Mouse (Mus musculus): ENCODE data around the gene Ccdc43. TPM values are rescaled to one million over a fixed set of nuclear protein-coding genes. Genes with fewer than 3 reads are reported as not detected.
A peak's percentile ranks its signal among the peaks of the same experiment; 100 is the strongest.

Gene Ccdc43
- polyA plus RNA-seq, 1 experiment = 2.5 TPM

DNA sequence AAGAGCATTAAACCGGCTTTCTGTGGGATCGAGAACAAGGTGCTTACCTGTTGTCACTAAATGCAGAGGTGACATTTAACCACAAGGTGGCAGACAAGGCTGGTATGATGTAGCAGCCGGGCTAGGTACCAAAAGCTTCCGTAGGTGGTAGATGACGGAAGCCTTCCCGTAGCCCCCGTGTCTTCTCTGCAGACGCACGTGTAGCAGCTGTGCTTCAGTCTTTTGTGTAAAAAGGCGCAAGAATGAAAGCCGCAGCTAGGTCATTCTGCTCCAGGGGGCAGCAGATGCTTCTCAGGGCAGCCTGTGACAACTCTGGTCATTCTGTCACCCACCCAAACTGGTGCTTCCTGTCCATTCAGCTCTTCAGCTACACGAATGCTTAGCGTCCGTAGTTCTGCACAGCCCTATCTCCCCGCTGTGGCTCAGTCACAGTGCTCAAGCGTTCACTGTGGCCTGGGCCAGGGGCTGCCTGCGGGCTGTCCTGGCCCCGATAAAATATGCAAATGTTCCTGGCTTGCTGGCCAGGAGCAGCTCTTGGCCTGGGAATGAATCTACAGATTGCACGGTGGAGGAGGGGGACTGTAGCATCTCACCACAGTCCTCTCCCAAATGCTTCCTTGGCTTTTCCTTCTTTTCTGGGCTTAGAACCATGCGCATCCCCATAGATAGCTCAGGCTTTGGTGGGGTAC, 41.8 kb upstream of the Ccdc43 start:
- no peak overlapping the region for H3K27ac ChIP-seq (ENCODE audit: insufficient read depth, low read depth, low read length)
- peak overlapping the region; percentile 11 for H3K4me3 ChIP-seq (ENCODE audit: low read depth, low read length)
- H3K4me1 ChIP-seq (ENCODE audit: control insufficient read depth, insufficient read depth, insufficient read length, low read length) = no peaks in the 10 kb centered on the region
- H3K27me3 ChIP-seq (ENCODE audit: control insufficient read depth, insufficient read depth, low read length) = peaks cover 6% of the 10 kb centered on the region; the same call in 1 of the 2 replicates
- WGBS = 8% methylated on average over 20 of the region's 20 CpGs
- TF ChIP-seq POLR2A (IDR thresholded peaks at IDR 0.05; ENCODE audit: low read depth, low read length) = no peak
- peak; percentile 36; the same call in 1 of the 2 replicates for TF ChIP-seq CTCF (IDR thresholded peaks at IDR 0.05; ENCODE audit: extremely low read depth, insufficient read length, insufficient replicate concordance, low read depth, low read length)
- no peaks in the 10 kb centered on the region for H3K36me3 ChIP-seq (ENCODE audit: control insufficient read depth, insufficient read depth, low read length)

DNA sequence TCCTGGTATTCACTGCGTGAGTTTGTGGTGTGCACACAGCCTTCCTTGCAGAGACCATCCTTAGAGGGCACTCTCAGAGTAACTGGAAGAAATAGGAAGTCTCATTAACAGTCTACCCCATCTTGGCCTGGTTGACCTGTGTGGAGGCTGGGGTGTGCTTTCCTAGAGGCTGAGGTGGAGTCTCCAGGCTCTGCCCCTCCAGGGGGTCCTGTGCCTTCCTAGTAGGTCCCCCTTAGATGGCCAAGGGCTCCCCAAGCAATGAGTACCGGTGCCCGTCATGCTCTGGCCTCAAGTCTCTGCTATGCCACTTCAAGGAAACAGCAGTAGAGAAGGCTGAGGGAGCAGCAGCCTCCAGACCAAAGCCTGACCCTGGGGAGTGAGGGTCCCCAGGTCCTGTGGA, 40.5 kb upstream of the Ccdc43 start:
- H3K27me3 ChIP-seq (ENCODE audit: control insufficient read depth, insufficient read depth, low read length) = peaks cover 6% of the 10 kb centered on the region; the same call in 1 of the 2 replicates
- no peaks in the 10 kb centered on the region for H3K36me3 ChIP-seq (ENCODE audit: control insufficient read depth, insufficient read depth, low read length)
- H3K27ac ChIP-seq (ENCODE audit: insufficient read depth, low read depth, low read length) = no peak overlapping the region
- no peaks in the 10 kb centered on the region for H3K4me1 ChIP-seq (ENCODE audit: control insufficient read depth, insufficient read depth, insufficient read length, low read length)
- 85% methylated on average over 3 of the region's 3 CpGs for WGBS
- no peak for TF ChIP-seq POLR2A (IDR thresholded peaks at IDR 0.05; ENCODE audit: low read depth, low read length)
- no peak for TF ChIP-seq CTCF (IDR thresholded peaks at IDR 0.05; ENCODE audit: extremely low read depth, insufficient read length, insufficient replicate concordance, low read depth, low read length)
- no peak overlapping the region for H3K4me3 ChIP-seq (ENCODE audit: low read depth, low read length)

DNA sequence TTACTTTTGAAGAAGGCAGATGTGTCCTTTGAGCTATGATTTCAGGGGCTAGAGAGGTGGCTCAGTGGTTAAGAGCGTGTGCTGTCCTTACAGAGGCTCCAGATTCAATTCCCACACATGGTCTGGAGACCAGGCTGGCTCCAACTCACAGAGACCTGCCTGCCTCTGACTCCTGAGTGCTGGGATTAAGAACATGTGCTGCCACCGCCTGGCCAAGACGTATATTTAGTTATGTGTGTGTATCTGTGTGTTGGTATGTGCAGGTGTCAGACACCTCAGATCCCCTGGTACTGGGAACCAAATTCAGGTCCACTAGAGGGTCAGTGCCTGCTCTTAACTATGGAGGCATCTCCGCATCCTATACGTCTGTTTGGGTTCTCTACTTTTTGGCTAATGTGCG, 37.4 kb upstream of the Ccdc43 start:
- 94% methylated on average over 6 of the region's 6 CpGs for WGBS
- Histone ChIP-seq H3K4me1 (ENCODE audit: control insufficient read depth, insufficient read depth, insufficient read length, low read length) (no peaks in the 10 kb centered on the region), H3K36me3 (ENCODE audit: control insufficient read depth, insufficient read depth, low read length) (no peaks in the 10 kb centered on the region), H3K27me3 (ENCODE audit: control insufficient read depth, insufficient read depth, low read length) (no peaks in the 10 kb centered on the region), H3K4me3 (ENCODE audit: low read depth, low read length) (no peak overlapping the region), H3K27ac (ENCODE audit: insufficient read depth, low read depth, low read length) (no peak overlapping the region)
- TF ChIP-seq POLR2A (IDR thresholded peaks at IDR 0.05; ENCODE audit: low read depth, low read length) (no peak), CTCF (IDR thresholded peaks at IDR 0.05; ENCODE audit: extremely low read depth, insufficient read length, insufficient replicate concordance, low read depth, low read length) (no peak)

DNA sequence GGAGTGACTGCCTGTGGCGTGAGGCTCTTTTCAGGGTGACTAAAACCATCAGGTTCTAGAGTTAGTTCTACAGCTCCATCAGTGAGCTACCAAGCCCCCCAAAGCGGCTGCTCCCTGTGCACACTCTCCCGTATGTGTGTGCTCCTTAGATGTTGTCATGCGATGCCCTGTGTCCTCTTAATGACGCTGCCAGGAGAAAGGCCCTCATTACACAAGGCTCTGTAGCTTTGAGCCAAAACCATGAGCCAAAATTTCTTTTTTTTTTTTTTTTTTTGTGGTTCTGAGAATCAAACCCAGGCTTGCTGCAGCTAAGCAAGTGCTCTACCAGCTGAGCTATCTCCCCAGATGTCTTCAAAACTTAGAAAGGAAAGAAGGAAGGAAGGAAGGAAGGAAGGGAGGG, 35.6 kb upstream of the Ccdc43 start:
- Histone ChIP-seq H3K27me3 (ENCODE audit: control insufficient read depth, insufficient read depth, low read length) (no peaks in the 10 kb centered on the region), H3K27ac (ENCODE audit: insufficient read depth, low read depth, low read length) (no peak overlapping the region), H3K4me1 (ENCODE audit: control insufficient read depth, insufficient read depth, insufficient read length, low read length) (peaks cover 5% of the 10 kb centered on the region; the same call in 1 of the 2 replicates), H3K4me3 (ENCODE audit: low read depth, low read length) (no peak overlapping the region), H3K36me3 (ENCODE audit: control insufficient read depth, insufficient read depth, low read length) (no peaks in the 10 kb centered on the region)
- no peak for TF ChIP-seq POLR2A (IDR thresholded peaks at IDR 0.05; ENCODE audit: low read depth, low read length)
- no peak for TF ChIP-seq CTCF (IDR thresholded peaks at IDR 0.05; ENCODE audit: extremely low read depth, insufficient read length, insufficient replicate concordance, low read depth, low read length)
- 63% methylated on average over 5 of the region's 5 CpGs for WGBS

DNA sequence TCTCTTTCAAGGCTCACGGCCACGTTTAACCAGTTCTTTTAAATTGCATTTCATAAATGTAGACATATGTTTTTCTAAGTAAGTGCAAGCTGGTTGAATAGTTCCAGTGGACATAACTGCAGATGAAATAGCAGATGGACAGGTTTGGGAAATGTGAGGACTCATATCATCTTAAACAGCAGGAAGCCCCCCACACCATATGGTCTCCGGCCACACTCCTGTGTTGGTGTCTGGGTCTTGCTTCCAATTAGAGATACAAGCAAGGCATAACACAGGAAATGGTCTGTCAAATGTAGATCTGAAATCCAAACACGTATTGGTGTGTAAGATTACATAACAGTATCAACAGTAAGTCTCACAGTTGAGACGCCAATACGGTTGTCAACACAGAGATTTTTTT, 33.8 kb upstream of the Ccdc43 start:
- WGBS = 66% methylated on average over 6 of the region's 6 CpGs
- peaks cover 5% of the 10 kb centered on the region; the same call in 1 of the 2 replicates for H3K4me1 ChIP-seq (ENCODE audit: control insufficient read depth, insufficient read depth, insufficient read length, low read length)
- H3K4me3 ChIP-seq (ENCODE audit: low read depth, low read length) = no peak overlapping the region
- TF ChIP-seq CTCF (IDR thresholded peaks at IDR 0.05; ENCODE audit: extremely low read depth, insufficient read length, insufficient replicate concordance, low read depth, low read length) (no peak), POLR2A (IDR thresholded peaks at IDR 0.05; ENCODE audit: low read depth, low read length) (no peak)
- H3K36me3 ChIP-seq (ENCODE audit: control insufficient read depth, insufficient read depth, low read length) = no peaks in the 10 kb centered on the region
- no peak overlapping the region for H3K27ac ChIP-seq (ENCODE audit: insufficient read depth, low read depth, low read length)
- H3K27me3 ChIP-seq (ENCODE audit: control insufficient read depth, insufficient read depth, low read length) = no peaks in the 10 kb centered on the region

DNA sequence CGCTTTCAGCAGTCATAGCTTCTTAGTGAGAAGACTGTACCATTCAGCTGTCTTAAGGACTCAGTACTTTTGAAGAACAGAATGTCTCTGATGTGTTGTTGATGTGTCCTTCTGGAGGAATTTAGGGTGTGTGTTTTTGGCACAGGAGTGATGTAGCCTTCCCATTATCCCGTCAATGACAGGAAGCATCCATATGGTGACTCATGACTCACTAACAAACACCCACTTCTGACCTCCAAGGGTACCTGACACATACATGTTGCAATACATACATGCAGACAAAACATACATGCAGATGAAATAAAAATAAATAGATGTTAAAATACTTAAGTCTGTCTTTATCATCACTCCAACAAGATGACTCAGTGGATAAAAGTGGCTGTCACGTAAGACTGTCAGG, 32.3 kb upstream of the Ccdc43 start:
- Histone ChIP-seq H3K36me3 (ENCODE audit: control insufficient read depth, insufficient read depth, low read length) (no peaks in the 10 kb centered on the region), H3K27ac (ENCODE audit: insufficient read depth, low read depth, low read length) (no peak overlapping the region; the same call in 1 of the 2 replicates), H3K4me3 (ENCODE audit: low read depth, low read length) (no peak overlapping the region), H3K4me1 (ENCODE audit: control insufficient read depth, insufficient read depth, insufficient read length, low read length) (peaks cover 5% of the 10 kb centered on the region; the same call in 1 of the 2 replicates), H3K27me3 (ENCODE audit: control insufficient read depth, insufficient read depth, low read length) (no peaks in the 10 kb centered on the region)
- TF ChIP-seq POLR2A (IDR thresholded peaks at IDR 0.05; ENCODE audit: low read depth, low read length) = no peak
- TF ChIP-seq CTCF (IDR thresholded peaks at IDR 0.05; ENCODE audit: extremely low read depth, insufficient read length, insufficient replicate concordance, low read depth, low read length) = no peak
- 74% methylated on average over 3 of the region's 3 CpGs for WGBS

DNA sequence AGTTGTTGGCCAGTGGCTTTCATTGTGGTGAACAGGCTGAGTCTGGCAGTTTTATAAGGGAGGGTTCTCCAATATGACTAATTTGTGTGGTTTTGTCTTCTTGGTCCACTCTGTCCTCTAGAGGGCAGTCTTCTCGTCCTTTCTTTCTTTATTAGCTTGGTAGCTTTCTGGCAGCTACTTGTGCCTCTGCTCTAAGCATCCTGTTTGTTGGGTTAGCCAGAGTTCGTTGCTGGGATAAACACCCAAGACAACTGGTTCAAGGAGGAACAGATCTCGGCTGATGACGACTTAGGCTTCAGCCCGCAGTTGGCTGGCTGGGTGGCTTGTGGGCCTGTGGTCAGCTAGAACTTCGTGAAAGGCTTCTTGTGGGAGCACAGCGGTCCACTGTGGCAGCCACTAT, 31.0 kb upstream of the Ccdc43 start:
- TF ChIP-seq POLR2A (IDR thresholded peaks at IDR 0.05; ENCODE audit: low read depth, low read length) = no peak
- TF ChIP-seq CTCF (IDR thresholded peaks at IDR 0.05; ENCODE audit: extremely low read depth, insufficient read length, insufficient replicate concordance, low read depth, low read length) = peak; percentile 34; the same call in 1 of the 2 replicates
- H3K4me1 ChIP-seq (ENCODE audit: control insufficient read depth, insufficient read depth, insufficient read length, low read length) = peaks cover 5% of the 10 kb centered on the region; the same call in 1 of the 2 replicates
- WGBS = 32% methylated on average over 7 of the region's 7 CpGs
- peak overlapping the region; percentile 71; the same call in 1 of the 2 replicates for H3K27ac ChIP-seq (ENCODE audit: insufficient read depth, low read depth, low read length)
- H3K4me3 ChIP-seq (ENCODE audit: low read depth, low read length) = no peak overlapping the region
- no peaks in the 10 kb centered on the region for H3K27me3 ChIP-seq (ENCODE audit: control insufficient read depth, insufficient read depth, low read length)
- H3K36me3 ChIP-seq (ENCODE audit: control insufficient read depth, insufficient read depth, low read length) = no peaks in the 10 kb centered on the region
